Mouse (Mus musculus): ENCODE measurements at regions not wholly inside any gene's neighbourhood (a gene's known extent, or its start where the extent isn't known, plus 50 kb on each side); places are given as distances from the start of the nearest gene placed in this dataset.

DNA sequence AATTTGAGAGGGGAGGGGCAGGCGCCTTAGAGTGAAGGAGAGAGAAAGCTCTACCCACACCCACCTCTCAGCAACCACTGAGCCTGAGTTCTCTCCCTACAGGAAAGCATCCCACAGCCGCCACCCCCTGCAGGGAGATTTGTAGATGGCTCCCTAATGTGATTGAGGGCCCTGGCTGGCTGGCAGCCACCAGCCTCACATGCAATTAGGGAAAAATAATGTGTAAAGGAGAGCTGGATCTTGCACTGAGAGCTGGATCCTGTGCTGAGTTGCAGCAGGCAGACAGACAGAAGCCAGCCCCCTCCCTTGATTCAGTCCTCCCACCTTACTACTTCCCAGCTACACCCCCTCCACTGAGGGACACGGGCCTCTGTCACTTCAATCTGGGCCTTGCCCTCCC, 260.2 kb downstream of the Bcor start:
- TF ChIP-seq NANOG (IDR thresholded peaks at IDR 0.05; ENCODE audit: borderline replicate concordance, low read length): no peak
- H3K4me1 ChIP-seq (replicated peaks; ENCODE audit: low read depth, low read length): peaks cover 50% of the 10 kb centered on the region
- H3K4me3 ChIP-seq (replicated peaks; ENCODE audit: low read length): no peak overlapping the region
- no peaks in the 10 kb centered on the region for H3K27me3 ChIP-seq (ENCODE audit: insufficient read depth, low read length)
- H3K9me3 ChIP-seq (ENCODE audit: low read length): no peaks in the 10 kb centered on the region
- H3K36me3 ChIP-seq (ENCODE audit: insufficient read depth, low read length): no peaks in the 10 kb centered on the region

DNA sequence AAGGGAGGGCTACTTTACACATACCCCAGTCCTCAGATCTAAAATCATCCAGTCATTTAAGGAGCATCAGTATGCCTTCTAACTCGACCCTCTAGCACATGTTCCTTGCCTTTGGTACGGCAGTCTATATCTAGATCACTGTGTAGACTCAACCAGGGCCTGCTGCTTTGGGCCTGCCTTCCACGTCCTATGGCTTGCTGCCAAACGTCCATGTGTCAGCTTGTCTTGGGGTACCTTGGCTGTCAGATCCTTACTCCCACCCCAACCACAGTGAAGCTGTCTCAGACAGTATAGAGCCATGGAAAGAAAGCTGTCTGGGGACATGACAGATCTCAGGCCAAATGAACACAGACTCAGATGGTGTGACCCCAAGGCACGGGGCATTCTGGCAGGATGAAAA, 258.4 kb downstream of the Bcor start:
- H3K9me3 ChIP-seq (ENCODE audit: low read length): no peaks in the 10 kb centered on the region
- H3K27me3 ChIP-seq (ENCODE audit: insufficient read depth, low read length): no peaks in the 10 kb centered on the region
- H3K4me1 ChIP-seq (replicated peaks; ENCODE audit: low read depth, low read length): peaks cover 44% of the 10 kb centered on the region
- H3K36me3 ChIP-seq (ENCODE audit: insufficient read depth, low read length): no peaks in the 10 kb centered on the region
- H3K4me3 ChIP-seq (replicated peaks; ENCODE audit: low read length): no peak overlapping the region
- TF ChIP-seq NANOG (IDR thresholded peaks at IDR 0.05; ENCODE audit: borderline replicate concordance, low read length) (no peak), CTCF (conservative IDR thresholded peaks at IDR 0.05; ENCODE audit: low read length) (no peak), POU5F1 (IDR thresholded peaks at IDR 0.05; ENCODE audit: borderline replicate concordance, low read length) (no peak)

DNA sequence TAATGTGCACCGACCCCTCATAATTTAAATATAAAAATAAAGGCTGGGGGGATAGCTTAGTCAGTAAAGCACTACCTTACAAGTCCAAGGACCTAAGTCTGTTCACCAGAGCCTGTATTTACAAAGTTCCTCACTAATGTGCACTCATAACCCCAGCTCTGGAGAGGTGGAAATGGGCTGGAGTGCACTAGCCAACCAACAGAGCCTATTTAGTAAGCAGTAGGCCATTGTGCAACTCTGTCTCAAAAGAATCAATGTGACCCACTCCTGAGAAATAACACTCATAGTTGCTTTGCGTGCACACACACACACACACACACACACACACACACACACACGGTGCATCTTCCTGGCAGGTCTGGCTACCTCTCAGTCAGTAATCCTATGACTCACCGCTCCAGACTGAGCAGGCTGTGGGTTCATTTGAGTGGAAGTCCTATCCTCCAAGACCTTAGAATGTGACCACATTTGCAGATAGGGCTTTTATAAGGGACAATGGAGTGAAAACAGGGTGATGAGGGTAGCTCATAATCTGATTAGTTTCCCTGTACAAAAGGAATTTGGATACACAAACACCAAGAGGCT, 256.9 kb downstream of the Bcor start:
- Histone ChIP-seq H3K36me3 (ENCODE audit: insufficient read depth, low read length) (no peaks in the 10 kb centered on the region), H3K4me1 (replicated peaks; ENCODE audit: low read depth, low read length) (peaks cover 39% of the 10 kb centered on the region), H3K9me3 (ENCODE audit: low read length) (no peaks in the 10 kb centered on the region), H3K27me3 (ENCODE audit: insufficient read depth, low read length) (no peaks in the 10 kb centered on the region), H3K4me3 (replicated peaks; ENCODE audit: low read length) (no peak overlapping the region)
- TF ChIP-seq NANOG (IDR thresholded peaks at IDR 0.05; ENCODE audit: borderline replicate concordance, low read length) (no peak), CTCF (conservative IDR thresholded peaks at IDR 0.05; ENCODE audit: low read length) (no peak), POU5F1 (IDR thresholded peaks at IDR 0.05; ENCODE audit: borderline replicate concordance, low read length) (no peak)

DNA sequence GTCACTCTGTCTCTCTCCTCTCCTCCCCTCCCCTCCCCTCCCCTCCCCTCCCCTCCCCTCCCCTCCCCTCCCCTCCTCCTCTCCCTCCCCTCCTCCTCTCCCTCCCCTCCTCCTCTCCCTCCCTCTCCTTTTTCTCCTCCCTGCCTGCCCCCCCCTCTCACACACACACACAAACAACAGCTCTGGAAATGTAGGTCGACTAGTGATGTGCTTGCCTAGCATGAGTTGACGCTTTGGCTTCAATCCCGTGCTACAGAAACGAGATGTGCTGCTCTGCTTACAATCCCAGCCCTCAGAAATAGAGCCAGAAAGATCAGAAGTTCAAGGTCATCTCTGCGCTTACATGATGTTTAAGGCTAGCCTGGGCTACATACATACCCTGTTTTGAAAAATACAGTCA, 254.9 kb downstream of the Bcor start:
- no peaks in the 10 kb centered on the region for H3K36me3 ChIP-seq (ENCODE audit: insufficient read depth, low read length)
- no peaks in the 10 kb centered on the region for H3K27me3 ChIP-seq (ENCODE audit: insufficient read depth, low read length)
- H3K4me1 ChIP-seq (replicated peaks; ENCODE audit: low read depth, low read length): peaks cover 19% of the 10 kb centered on the region
- no peaks in the 10 kb centered on the region for H3K9me3 ChIP-seq (ENCODE audit: low read length)
- TF ChIP-seq POU5F1 (IDR thresholded peaks at IDR 0.05; ENCODE audit: borderline replicate concordance, low read length): no peak
- no peak for TF ChIP-seq NANOG (IDR thresholded peaks at IDR 0.05; ENCODE audit: borderline replicate concordance, low read length)
- no peak for TF ChIP-seq CTCF (conservative IDR thresholded peaks at IDR 0.05; ENCODE audit: low read length)
- no peak overlapping the region for H3K4me3 ChIP-seq (replicated peaks; ENCODE audit: low read length)

DNA sequence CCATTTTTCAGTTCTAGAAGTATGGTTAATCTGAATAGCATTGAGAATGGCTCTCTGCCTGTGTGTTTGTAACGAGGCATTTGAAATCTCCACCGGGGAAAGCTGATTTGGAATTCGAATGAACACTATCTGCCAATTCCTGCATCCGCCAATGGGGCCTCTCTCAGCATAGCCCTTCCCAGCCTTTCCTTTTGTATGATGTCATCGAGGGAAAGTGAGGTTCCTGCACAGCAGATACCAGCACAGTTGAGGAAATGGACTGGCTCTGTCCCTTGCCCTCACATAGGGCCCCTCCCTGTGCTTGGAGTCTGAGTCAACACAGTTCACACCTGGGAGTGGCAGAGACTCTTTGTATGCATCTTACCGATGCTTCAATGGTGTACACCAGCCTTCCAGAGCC, 253.0 kb downstream of the Bcor start:
- H3K9me3 ChIP-seq (ENCODE audit: low read length): no peaks in the 10 kb centered on the region
- no peak for TF ChIP-seq CTCF (conservative IDR thresholded peaks at IDR 0.05; ENCODE audit: low read length)
- no peak for TF ChIP-seq NANOG (IDR thresholded peaks at IDR 0.05; ENCODE audit: borderline replicate concordance, low read length)
- TF ChIP-seq POU5F1 (IDR thresholded peaks at IDR 0.05; ENCODE audit: borderline replicate concordance, low read length): no peak

DNA sequence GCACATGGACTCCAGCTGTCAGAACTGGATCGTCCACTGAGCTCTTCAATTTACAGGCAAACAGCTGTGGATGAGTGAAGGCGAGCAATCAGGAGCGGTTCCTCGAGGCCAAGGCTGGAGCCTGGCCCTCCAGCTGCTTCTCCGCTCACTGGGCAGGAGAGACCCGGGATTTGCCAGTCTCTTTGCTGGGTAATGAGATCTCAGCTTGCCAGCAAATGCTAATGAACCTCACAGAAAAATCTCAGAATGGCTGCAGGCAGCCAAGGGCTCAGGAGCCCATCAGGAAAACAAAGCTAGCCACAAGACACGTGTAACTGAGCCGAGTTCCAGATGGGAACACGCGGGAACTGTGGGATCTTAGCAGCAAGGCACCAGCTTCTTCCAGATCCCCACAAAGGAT, 244.2 kb downstream of the Bcor start:
- Histone ChIP-seq H3K9me3 (ENCODE audit: low read length) (no peaks in the 10 kb centered on the region), H3K4me1 (replicated peaks; ENCODE audit: low read depth, low read length) (peaks cover 40% of the 10 kb centered on the region), H3K4me3 (replicated peaks; ENCODE audit: low read length) (no peak overlapping the region), H3K27me3 (ENCODE audit: insufficient read depth, low read length) (no peaks in the 10 kb centered on the region), H3K36me3 (ENCODE audit: insufficient read depth, low read length) (no peaks in the 10 kb centered on the region)
- TF ChIP-seq CTCF (conservative IDR thresholded peaks at IDR 0.05; ENCODE audit: low read length) (no peak), POU5F1 (IDR thresholded peaks at IDR 0.05; ENCODE audit: borderline replicate concordance, low read length) (no peak), NANOG (IDR thresholded peaks at IDR 0.05; ENCODE audit: borderline replicate concordance, low read length) (no peak)

More for the DNA sequence above, 253.0 kb downstream of the Bcor start:
- Histone ChIP-seq H3K4me3 (replicated peaks; ENCODE audit: low read length) (no peak overlapping the region), H3K4me1 (replicated peaks; ENCODE audit: low read depth, low read length) (peaks cover 13% of the 10 kb centered on the region), H3K27me3 (ENCODE audit: insufficient read depth, low read length) (no peaks in the 10 kb centered on the region), H3K36me3 (ENCODE audit: insufficient read depth, low read length) (no peaks in the 10 kb centered on the region)

DNA sequence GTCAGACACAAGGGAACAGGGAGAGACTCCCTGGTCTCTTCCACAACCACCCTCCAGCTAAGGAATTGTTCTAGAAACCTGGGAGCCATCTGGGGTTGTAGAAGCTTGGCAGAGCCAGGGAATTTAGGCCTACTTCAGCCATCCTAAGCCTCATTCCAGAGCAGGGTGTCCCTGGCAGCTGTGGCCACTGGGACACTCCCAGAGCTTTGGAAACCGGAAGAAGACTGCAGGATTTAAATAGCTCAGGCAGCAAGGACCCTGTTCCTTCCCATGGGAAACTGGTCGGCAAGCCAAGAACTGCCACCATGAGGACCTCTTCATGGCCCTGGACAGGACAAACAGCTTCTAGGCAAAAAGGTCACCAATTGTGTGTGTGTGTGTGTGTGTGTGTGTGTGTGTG, 239.9 kb downstream of the Bcor start:
- H3K9me3 ChIP-seq (ENCODE audit: low read length): no peaks in the 10 kb centered on the region
- H3K36me3 ChIP-seq (ENCODE audit: insufficient read depth, low read length): no peaks in the 10 kb centered on the region
- peaks cover 55% of the 10 kb centered on the region for H3K4me1 ChIP-seq (replicated peaks; ENCODE audit: low read depth, low read length)
- H3K4me3 ChIP-seq (replicated peaks; ENCODE audit: low read length): no peak overlapping the region
- H3K27me3 ChIP-seq (ENCODE audit: insufficient read depth, low read length): no peaks in the 10 kb centered on the region
- TF ChIP-seq CTCF (conservative IDR thresholded peaks at IDR 0.05; ENCODE audit: low read length): no peak
- TF ChIP-seq NANOG (IDR thresholded peaks at IDR 0.05; ENCODE audit: borderline replicate concordance, low read length): no peak
- no peak for TF ChIP-seq POU5F1 (IDR thresholded peaks at IDR 0.05; ENCODE audit: borderline replicate concordance, low read length)

DNA sequence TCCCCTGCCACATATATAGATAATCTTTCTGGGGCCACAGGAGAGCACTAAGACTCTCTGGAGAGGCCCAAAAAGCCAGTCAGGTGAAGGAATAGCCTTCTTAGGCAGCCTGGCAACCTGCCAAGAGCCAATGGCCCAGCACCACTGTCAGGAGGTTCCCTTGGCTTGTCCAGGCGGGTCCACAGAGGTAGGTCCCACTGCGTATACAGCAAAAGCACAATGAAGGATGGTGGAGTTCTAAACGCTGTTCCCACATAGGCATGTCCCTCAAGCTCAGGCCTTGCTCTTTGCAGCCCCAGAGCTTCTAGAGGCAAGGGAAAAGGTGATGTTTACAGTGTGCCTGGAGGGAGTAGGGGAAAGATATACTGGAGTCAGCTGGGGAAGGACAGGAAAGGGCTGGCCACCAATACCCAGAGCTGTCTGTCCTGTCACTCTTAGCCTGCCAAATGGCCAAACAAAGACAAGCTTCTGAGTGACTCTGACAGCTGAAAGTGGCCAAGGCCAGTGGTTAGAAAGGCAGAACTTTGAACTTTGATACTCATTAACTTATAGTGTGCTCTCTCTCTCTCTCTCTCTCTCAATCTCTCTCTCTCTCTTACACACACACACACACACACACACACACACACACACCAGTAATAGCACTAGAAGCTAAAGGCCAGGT, 235.4 kb downstream of the Bcor start:
- H3K4me3 ChIP-seq (replicated peaks; ENCODE audit: low read length): no peak overlapping the region
- no peaks in the 10 kb centered on the region for H3K27me3 ChIP-seq (ENCODE audit: insufficient read depth, low read length)
- H3K4me1 ChIP-seq (replicated peaks; ENCODE audit: low read depth, low read length): peaks cover 81% of the 10 kb centered on the region
- no peak for TF ChIP-seq POU5F1 (IDR thresholded peaks at IDR 0.05; ENCODE audit: borderline replicate concordance, low read length)
- TF ChIP-seq CTCF (conservative IDR thresholded peaks at IDR 0.05; ENCODE audit: low read length): no peak
- no peak for TF ChIP-seq NANOG (IDR thresholded peaks at IDR 0.05; ENCODE audit: borderline replicate concordance, low read length)
- H3K36me3 ChIP-seq (ENCODE audit: insufficient read depth, low read length): no peaks in the 10 kb centered on the region
- H3K9me3 ChIP-seq (ENCODE audit: low read length): no peaks in the 10 kb centered on the region
